Mouse (Mus musculus) lung, postnatal 10 days (tissue): ENCODE measurements around the gene Lrrk1.

Source experiments
- DNase-seq: peaks from one replicate; pipeline ENCODE4 v3.0.0; 2021

Lrrk1 gene

DNA sequence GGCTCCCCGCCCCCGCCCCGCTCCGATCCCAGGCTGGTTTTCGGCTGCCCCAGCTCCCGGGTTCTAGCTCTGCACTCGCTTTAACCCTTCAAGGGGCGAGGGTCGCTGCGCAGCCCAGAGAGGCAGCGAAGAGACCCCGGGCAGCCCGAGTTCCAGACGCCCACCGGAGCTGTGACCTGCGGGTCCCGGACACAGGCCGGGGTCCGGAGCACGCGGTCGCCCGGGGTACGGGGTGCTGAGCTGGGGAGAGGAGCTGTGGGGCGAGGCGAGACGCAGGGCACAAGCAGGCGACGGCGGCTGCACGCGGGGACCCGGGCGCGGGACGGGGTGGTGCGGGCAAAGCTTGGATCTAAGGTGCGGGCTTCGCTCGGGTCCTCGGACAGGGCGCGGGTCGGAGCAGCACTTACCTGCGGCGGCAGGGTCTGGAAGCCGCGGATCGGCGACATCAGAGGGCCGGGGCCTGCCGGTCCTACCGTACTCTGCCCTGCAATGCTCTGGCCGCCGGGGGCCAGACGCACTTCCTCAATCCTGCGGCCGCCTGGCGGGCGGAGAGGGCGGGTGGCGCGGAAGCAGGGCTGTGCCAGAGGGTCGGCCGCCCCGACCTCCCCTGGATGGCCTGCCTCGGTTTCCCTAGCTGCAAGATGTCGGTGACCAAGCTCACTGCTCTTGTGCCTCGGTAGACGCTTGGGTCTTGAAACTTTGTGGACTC lies at the start of gene Lrrk1:
Gene Lrrk1, minus strand, starts transcription at position 538 of the 709 bp plus-strand sequence.
- DNase-seq = peak; percentile 74

- DNase-seq = peak; percentile 77
These were observed 46.3 kb upstream of the Lrrk1 start for GRCm38 (mm10) chr7:66434453-66434935.

DNA sequence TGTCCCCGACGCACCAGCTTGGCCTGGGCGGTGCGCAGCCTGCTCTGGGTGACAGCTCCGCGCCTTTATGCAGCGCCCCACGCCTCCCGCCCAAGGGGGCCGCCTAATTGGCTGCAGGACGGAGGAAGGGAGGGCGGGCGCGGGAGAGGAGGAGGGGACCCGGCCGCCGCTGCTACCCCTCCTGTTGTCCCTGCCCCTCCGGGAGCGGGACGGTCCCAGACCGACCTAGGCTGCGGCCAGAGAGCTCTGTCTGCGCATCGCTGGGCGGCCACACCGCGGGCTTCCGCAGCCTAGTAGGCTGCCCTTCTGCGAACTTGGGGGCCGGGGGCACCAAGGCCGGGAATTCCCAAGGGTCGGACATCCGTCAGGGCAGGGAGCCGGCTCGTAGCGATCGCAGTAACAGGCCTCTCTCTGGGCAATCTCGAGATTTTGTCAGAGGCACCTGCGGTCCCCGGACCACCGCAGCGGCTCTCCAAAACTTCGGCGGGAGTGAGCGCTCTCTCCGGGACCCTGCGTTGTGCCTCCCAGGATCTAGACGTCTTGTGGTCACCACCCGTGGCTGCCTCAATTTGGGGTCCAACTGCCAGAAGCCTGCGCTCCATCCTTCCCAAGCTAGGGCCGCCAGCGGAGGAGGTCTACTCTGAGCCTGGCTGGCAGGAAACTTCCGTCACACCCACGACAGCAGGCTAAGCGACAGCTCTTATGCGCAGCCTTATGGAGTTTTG lies 39.4 kb upstream of the Lrrk1 start, which contains the start of gene Aldh1a3:
Gene Aldh1a3, minus strand, starts transcription at position 81 of the 725 bp plus-strand sequence.
- DNase-seq = peak; percentile 62

- no peak for DNase-seq
These were observed 38.9 kb upstream of the Lrrk1 start for GRCm38 (mm10) chr7:66427053-66427436.

DNA sequence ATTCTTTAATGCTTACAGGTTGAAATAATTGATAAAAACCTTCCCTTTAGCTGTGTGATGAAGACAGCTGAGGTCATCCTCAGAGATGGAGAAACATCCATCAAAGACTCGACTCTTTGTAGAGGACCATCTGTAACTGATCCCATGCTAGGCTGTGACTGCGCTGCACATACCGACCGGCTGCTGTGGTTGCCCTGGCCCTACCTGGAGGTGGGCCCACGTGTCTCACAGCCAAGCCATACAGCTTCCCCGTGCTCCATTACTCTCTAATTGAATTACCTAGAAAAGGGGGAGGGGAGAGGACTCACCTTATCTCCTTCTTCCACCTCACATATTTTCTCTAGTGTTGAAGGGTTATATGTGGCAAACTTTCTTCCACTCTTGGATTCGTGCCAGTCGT lies 33.8 kb upstream of the Lrrk1 start:
- DNase-seq = no peak

- DNase-seq = no peak
These were observed 30.8 kb upstream of the Lrrk1 start for GRCm38 (mm10) chr7:66418981-66419380.

- DNase-seq = peak; percentile 9
These were observed 28.7 kb upstream of the Lrrk1 start for GRCm38 (mm10) chr7:66416829-66417228.

GRCm38 (mm10) chr7:66413093-66413492 lies 24.9 kb upstream of the Lrrk1 start:
- no peak for DNase-seq

DNA sequence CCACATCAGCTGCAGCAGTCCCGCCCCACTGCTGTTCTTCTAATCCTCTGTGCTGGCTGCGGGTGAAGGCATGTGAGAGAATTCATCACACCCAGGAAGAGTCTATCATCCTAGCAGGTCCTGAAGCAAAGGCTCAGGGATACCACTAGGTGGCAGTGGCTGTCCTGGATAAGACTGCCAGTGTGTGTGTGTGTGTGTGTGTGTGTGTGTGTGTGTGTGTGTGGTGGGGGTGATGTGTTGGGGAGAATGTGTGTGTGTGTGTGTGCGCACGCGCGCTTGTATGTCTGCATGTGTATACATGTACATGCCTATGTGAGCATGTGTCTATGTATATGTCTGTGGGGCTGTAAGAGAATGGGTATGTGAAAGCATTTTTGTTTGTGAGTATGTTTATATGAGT lies 21.3 kb upstream of the Lrrk1 start:
- DNase-seq = peak; percentile 72

- DNase-seq = no peak
These were observed 18.8 kb upstream of the Lrrk1 start for GRCm38 (mm10) chr7:66406971-66407370.

GRCm38 (mm10) chr7:66405951-66406721 lies 18.0 kb upstream of the Lrrk1 start:
- peak; percentile 68 for DNase-seq

DNA sequence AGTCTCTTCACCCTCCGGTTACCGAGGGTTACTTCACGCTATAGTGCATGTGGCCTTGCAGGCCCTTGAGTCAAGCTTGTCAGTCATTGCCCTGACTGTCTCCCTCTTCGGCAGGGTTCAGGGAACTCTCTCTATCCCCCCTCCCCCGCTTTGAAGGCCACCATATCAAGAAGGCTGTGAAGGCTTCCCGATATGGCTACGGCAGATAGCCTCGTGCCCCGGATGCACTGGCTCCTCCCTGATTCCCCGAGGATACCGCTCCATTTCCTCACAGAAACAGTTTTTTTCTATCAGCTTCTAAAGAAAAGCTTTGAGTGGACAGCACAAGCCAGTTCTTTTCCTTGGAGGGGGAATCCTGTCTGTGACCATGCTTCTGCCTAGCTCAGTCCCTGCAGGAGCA lies 17.4 kb upstream of the Lrrk1 start:
- DNase-seq = no peak

DNA sequence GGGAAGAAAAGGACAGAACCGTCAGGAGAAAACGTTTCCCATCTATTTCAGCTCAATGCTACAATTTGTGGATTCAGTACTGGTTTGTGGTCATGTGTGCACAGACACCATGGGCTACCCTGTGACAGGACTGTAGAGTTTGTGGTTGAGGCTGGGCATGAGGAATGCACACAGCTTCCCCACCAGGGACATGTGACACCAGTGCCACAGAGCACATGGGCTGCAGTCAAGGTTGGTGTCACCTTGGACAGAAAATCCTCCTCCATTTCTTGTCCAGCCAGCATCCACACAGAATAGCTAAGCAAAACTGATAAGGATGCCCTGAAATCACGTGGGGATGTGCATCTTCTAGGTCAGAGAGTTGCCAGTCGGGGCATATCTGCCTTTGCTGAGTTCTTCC lies 16.7 kb upstream of the Lrrk1 start:
- DNase-seq = no peak

DNA sequence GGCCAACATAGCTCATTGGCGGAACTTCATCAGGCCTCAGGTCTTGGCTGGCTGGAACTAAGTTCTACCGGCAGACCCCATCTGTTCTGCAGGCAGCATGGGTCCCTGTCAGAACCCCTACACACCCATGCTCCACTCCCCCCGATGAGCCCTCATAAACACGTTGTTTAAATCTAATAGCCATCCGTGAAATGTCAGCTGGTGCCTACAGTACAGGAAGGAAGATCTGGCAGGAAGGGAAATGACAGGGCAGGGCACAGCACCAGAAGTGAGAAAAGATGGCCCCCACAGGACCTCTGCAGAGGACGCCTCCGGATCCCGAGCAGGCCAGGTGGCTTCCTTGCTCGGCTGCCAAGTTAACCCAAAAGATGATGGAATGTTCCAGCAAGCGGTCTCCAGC lies 16.0 kb upstream of the Lrrk1 start:
- DNase-seq = peak; percentile 18

DNA sequence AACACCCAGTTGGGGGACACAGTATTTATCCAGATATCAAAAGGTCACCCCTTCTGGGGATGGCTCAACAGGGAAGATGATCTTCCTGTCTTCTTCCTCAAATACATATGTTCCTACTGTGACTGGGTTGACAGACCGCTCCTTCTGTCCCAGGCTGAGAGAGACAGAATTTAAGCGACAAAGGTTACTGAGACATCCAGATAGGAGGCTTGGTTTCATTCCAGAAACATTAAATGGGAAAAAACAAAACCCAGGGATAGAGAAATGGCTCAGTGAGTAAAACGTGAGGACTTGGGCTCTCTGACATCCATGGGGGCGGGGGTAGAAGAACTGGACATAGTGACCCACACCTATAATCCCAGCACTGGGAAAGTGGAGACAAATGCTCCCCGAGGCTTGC lies 14.7 kb upstream of the Lrrk1 start:
- DNase-seq = no peak

- DNase-seq = no peak
These were observed 13.5 kb upstream of the Lrrk1 start for GRCm38 (mm10) chr7:66401605-66402004.

DNA sequence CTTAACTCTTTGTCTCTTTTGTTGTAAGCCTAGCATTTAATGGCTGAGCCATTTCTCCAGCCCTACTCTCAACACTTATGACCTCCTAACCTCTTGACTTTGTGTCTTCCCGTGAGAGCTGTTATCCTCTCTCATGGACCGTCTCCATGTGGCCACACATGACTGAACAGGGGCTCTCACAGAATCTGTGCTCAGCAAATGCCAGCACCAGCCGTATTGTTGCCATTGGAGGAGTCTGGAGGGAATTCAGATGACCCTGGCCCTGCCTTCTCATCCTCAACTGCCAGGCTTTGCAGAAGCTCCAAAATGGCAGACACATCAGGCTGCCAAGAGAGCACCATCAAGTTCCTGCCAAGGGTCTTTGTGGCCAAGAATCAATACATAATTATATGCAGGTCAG lies 9.1 kb upstream of the Lrrk1 start:
- no peak for DNase-seq

DNA sequence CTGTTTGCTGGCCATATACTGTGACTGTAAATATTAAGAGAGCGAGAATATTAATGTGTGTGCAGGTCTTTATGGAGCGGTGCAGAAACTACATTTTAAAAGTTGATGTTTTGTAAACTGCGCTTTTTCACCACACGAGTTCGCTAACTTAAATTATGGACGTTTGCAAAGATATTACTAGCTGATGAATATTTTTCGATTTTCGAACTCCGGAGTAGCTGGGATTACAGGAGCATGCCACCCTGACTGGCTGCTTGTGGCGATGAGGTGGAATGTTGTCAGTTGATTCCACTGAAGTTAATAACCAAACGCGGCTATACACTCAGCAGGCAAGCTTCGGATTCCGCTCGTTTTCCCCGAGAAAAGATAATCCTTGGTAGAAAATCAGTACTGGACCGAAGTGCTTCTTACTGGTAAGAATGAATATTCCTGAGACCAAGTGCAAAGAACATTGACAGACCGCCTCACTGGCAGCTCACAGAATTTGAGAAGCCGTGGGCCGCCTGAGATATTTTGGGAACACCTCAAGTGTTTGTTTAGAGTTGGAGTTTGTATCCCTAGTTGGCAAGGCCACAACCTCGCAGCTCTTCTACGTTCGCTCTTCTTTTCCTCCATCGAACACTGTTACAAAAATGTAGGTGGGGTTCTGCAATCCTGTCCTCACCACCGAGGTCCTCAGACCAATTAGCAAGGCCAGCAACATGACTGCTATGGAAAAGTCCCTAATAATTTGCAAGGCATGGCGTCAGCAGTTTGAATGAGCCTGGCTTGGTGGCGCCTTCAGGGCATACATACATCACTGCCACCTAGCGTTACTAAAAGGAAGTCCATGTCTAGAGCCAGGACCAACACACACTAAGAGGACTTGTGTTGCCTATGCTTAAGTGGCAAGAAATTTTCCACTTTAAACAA lies 727 bp upstream of the Lrrk1 start:
- peak; percentile 85 for DNase-seq

DNA sequence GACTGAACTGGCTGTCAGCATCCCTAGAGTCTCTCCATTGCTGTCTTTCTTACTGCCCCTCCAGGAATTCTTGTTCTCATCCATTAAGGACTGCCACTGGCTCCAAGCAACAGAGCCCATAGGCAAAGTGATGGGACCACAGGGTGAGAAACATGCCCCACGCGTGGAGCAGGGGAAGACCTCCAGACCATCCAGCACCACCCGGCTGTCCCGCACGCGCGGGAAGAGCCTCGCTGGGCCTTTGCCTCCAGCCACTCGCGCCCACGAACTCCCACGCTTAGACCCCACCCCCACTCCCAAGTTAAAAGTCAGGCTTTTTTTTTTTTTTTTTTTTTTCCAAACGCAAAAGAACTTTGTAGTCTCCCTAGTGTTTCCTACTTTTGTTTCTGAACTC lies 734 bp downstream of the Lrrk1 start:
- peak; percentile 49 for DNase-seq

DNA sequence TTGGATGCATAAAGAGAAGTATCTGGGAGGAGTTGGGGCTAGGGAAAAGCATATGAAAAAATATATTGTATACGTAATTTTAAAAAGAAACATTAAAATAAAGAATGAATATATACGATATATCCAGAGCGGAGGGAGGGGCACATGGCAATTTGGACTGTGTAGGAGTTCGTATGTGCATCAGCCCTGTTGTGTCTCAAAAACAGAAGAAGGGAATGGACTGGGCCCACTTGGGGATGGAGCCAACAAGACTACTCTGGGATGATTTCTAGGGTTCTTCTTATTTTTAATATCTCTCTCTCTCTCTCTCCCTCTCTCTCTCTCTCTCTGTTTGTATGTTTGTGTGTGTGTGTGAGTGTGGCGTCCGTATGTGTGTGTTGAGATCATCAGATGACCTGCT lies 1.7 kb downstream of the Lrrk1 start:
- DNase-seq = no peak

DNA sequence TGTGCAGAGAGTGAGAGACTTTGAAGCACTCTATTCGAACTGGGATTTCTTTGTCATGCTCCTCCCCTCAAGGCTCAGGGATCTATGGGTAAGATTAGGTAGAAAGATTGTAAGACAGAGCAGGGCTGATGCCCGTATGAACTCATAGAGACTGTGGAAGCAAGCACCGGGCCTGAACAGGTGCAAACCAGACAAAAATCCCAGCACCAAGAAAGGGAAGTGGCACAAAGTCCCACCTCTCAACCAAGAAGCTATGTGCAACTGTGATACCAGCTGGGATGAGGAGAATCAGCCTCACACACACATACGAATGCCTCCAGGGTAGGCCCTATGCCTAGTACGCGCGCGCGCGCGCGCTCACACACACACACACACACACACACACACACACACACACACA lies 2.3 kb downstream of the Lrrk1 start:
- DNase-seq = no peak

GRCm38 (mm10) chr7:66384891-66385290 lies 3.3 kb downstream of the Lrrk1 start:
- no peak for DNase-seq
